Mouse (Mus musculus) fat pad, adult 2 months (tissue): Measurements from ENCODE around the gene St3gal2.
"Not testable (repeated sequence)": the region's sequence is repeated elsewhere in the genome, so short reads cannot be mapped to it uniquely, and the experiment has no call there.

Experiments used
- DNase-seq: peaks from one replicate; pipeline ENCODE4 v3.0.0-alpha.2; 2011; ENCODE audit warnings: low read depth, low spot score; ENCODE audit errors: extremely low read depth

The St3gal2 gene

GRCm38 (mm10) chr8:110919341-110920031 lies at the start of gene St3gal2:
St3gal2 (plus strand) TSS chr8:110919922.
- DNase-seq, result no peak

GRCm38 (mm10) chr8:110870501-110870900 lies 49.2 kb upstream of the St3gal2 start:
- DNase-seq, result no peak

GRCm38 (mm10) chr8:110877862-110878261 lies 41.9 kb upstream of the St3gal2 start:
- no peak for DNase-seq

GRCm38 (mm10) chr8:110881741-110882310 lies 37.9 kb upstream of the St3gal2 start:
- DNase-seq, result no peak

- DNase-seq, result no peak
Measured at GRCm38 (mm10) chr8:110883824-110884223, 35.9 kb upstream of the St3gal2 start.

- no peak for DNase-seq
Measured at GRCm38 (mm10) chr8:110886634-110887033, 33.1 kb upstream of the St3gal2 start.

GRCm38 (mm10) chr8:110887551-110887950 lies 32.2 kb upstream of the St3gal2 start:
- no peak for DNase-seq

- no peak for DNase-seq
Measured at GRCm38 (mm10) chr8:110888441-110888840, 31.3 kb upstream of the St3gal2 start.

GRCm38 (mm10) chr8:110888860-110889259 lies 30.9 kb upstream of the St3gal2 start:
- DNase-seq, result no peak

GRCm38 (mm10) chr8:110889904-110890470 lies 29.7 kb upstream of the St3gal2 start:
- DNase-seq, result no peak

GRCm38 (mm10) chr8:110892040-110892439 lies 27.7 kb upstream of the St3gal2 start:
- DNase-seq, result no peak

GRCm38 (mm10) chr8:110892913-110893312 lies 26.8 kb upstream of the St3gal2 start:
- DNase-seq, result no peak

- DNase-seq, result no peak
Measured at GRCm38 (mm10) chr8:110894851-110895250, 24.9 kb upstream of the St3gal2 start.

- no peak for DNase-seq
Measured at GRCm38 (mm10) chr8:110895254-110895653, 24.5 kb upstream of the St3gal2 start.

GRCm38 (mm10) chr8:110895812-110896211 lies 23.9 kb upstream of the St3gal2 start:
- no peak for DNase-seq

GRCm38 (mm10) chr8:110897495-110897894 lies 22.2 kb upstream of the St3gal2 start:
- no peak for DNase-seq

- no peak for DNase-seq
Measured at GRCm38 (mm10) chr8:110901056-110901455, 18.7 kb upstream of the St3gal2 start.

- DNase-seq, result no peak
Measured at GRCm38 (mm10) chr8:110901839-110902578, 17.7 kb upstream of the St3gal2 start, which contains the start of gene Fuk. Fuk (minus strand) TSS chr8:110902488.

GRCm38 (mm10) chr8:110902579-110902965 lies 17.1 kb upstream of the St3gal2 start:
- DNase-seq, result no peak

- no peak for DNase-seq
Measured at GRCm38 (mm10) chr8:110905404-110905803, 14.3 kb upstream of the St3gal2 start.

GRCm38 (mm10) chr8:110906682-110907081 lies 13.0 kb upstream of the St3gal2 start:
- no peak for DNase-seq

GRCm38 (mm10) chr8:110909850-110910249 lies 9.9 kb upstream of the St3gal2 start:
- not testable (repeated sequence) for DNase-seq
